Mouse (Mus musculus) embryonic fibroblast, embryonic 13.5 days (primary cell): ENCODE results near the gene Samd15.

ENCODE experiments used
- CTCF ChIP-seq: IDR thresholded peaks from 2 replicates; pipeline ENCODE4 v1.5.1; 2011; ENCODE audit warnings: mild to moderate bottlenecking, control low read depth, low read length, moderate library complexity, borderline replicate concordance; ENCODE audit not compliant: insufficient read depth
- POLR2A ChIP-seq: IDR thresholded peaks from 2 replicates; pipeline ENCODE4 v1.6.1; 2011; ENCODE audit warnings: low read depth, mild to moderate bottlenecking, control low read depth, low read length, moderate library complexity

DNA sequence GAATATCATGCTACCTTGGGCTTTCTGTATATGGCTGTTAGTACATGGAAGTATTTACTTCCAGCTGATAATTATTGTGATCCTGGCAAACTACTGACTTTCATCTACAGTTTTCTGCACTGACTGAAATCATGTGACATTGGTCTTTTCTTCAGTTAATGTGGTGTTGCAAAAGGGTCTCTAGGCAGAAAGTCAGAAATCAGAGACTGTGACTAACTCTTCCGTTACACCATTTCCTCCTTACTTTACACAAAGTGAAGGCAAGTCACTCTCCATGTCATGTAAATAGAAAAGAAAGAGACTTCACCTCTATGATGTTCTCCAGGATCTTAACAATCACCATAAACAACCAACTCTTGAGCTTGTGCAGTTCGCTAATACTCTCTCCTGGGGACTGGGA lies 30.1 kb downstream of the Samd15 start:
- TF ChIP-seq POLR2A (no peak), CTCF (no peak)
